Mouse (Mus musculus) testis, adult 2 months (tissue): Measurements from ENCODE around the gene Pcnx4.

Experiments used
- CTCF ChIP-seq: fragments of 200-500 bp; IDR thresholded peaks from 2 replicates; pipeline ENCODE4 v1.5.1; 2012; ENCODE audit warnings: low read depth, mild to moderate bottlenecking, inconsistent platforms, low read length, moderate library complexity; ENCODE audit not compliant: control insufficient read depth, insufficient read depth, insufficient replicate concordance
- POLR2A ChIP-seq: fragments of 200-500 bp; IDR thresholded peaks from 2 replicates; pipeline ENCODE4 v1.6.1; 2012; ENCODE audit warnings: low read depth, mild to moderate bottlenecking, inconsistent platforms, low read length, moderate library complexity; ENCODE audit not compliant: control insufficient read depth

DNA sequence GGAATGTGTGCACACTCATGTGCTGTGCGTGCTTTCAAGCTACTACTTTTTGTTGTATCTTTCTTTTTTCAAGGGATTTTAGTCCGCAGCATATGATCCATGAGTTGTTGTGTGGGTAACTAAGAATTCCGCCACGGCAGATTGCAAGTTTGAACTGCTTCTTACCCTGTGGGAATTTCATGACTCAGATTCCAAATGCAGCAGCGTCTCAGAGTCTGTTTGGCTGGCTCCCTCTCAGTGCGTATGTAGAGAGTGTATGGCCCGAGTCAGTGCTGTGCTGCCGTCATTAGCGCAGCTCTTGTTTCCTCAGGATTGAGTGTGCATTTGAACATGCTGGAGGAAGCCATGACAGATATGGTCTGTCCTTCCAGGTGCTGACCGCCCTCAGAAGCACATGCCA lies 2.4 kb downstream of the Pcnx4 start:
- no peak for TF ChIP-seq POLR2A
- TF ChIP-seq CTCF = no peak
